13 mouse cellular contexts compared by ENCODE assay signal in the genomic region with DNA sequence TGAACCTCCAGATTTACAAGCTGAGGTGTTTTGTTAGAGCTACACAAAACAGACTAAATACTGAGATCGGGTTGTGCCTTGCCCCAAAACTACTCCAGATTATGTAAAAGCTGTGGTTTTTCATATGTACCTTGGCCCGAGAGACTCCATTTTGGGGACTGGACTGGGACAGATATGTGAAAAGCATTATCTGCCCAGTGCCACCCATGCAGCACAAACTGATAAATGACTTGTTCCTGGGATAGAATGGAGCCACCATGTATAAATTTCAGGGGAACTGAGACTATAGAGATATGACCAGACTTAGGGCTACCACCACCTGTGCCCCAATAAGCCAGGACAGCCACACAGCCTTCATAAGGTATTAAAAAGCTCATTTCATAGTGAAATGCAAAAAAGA.
"Had no signal": no experiment of that assay in that cellular context is flagged by ENCODE, and none has a peak within 500 bp of the region (broad histone marks: within the 10 kb centered on the region; RNA-seq: fewer than 3 reads in every experiment).

No protein-coding gene starts in this region.

- DNase-seq: kidney, adult 11 months; kidney, adult 9 months; kidney, postnatal 36 days; left cerebral cortex, postnatal 4 days; lung, adult 18-20 months; right cerebral cortex, adult 18-20 months; spleen, adult 18-20 months; thymus, postnatal 4 days had no signal

- ATAC-seq: midbrain, embryonic 13.5 days had no signal

- H3K36me3 ChIP-seq: limb, embryonic 13.5 days; midbrain, embryonic 13.5 days; neural tube, embryonic 15.5 days had no signal

- H3K4me2 ChIP-seq: limb, embryonic 13.5 days; midbrain, embryonic 13.5 days; neural tube, embryonic 15.5 days had no signal

- H3K27ac ChIP-seq: kidney, postnatal 0 days; limb, embryonic 13.5 days; midbrain, embryonic 13.5 days; neural tube, embryonic 15.5 days had no signal

- H3K9ac ChIP-seq: limb, embryonic 13.5 days; midbrain, embryonic 13.5 days; neural tube, embryonic 15.5 days had no signal

- H3K9me3 ChIP-seq: limb, embryonic 13.5 days; midbrain, embryonic 13.5 days; neural tube, embryonic 15.5 days had no signal

- H3K27me3 ChIP-seq: midbrain, embryonic 13.5 days; neural tube, embryonic 15.5 days had no signal

- H3K4me3 ChIP-seq: limb, embryonic 13.5 days; midbrain, embryonic 13.5 days; myocyte; neural tube, embryonic 15.5 days had no signal
